Mouse (Mus musculus) limb, embryonic 12.5 days (tissue): ENCODE measurements around the gene Acot12. TPM values are rescaled to one million over a fixed set of nuclear protein-coding genes. Genes with fewer than 3 reads are reported as not detected.

Experiments used
- ATAC-seq: fragments of 200-750 bp; cut with Nextera tagmentation; 2 replicates; pipeline ENCODE4 v1.8.0; 2017; ENCODE audit warnings: low read depth, moderate TSS enrichment; ENCODE audit not compliant: insufficient number of reproducible peaks, insufficient read depth, low FRiP score, low TSS enrichment
- H3K27ac ChIP-seq: fragments of 300-500 bp; sonication (generic); 2 replicates; pipeline ENCODE4 v1.5.1; 2016; ENCODE audit warnings: mild to moderate bottlenecking, moderate library complexity
- H3K27me3 ChIP-seq: fragments of 300-500 bp; sonication (generic); 2 replicates; pipeline ENCODE4 v1.6.1; 2016; ENCODE audit warnings: mild to moderate bottlenecking, moderate library complexity
- H3K36me3 ChIP-seq: fragments of 300-500 bp; sonication (generic); 2 replicates; pipeline ENCODE4 v1.6.1; 2016; ENCODE audit warnings: mild to moderate bottlenecking, moderate library complexity
- H3K4me1 ChIP-seq: fragments of 300-500 bp; sonication (generic); replicated peaks from 2 replicates; pipeline ENCODE4 v1.6.1; 2016
- H3K4me2 ChIP-seq: fragments of 300-500 bp; sonication (generic); 2 replicates; pipeline ENCODE4 v1.6.1; 2016; ENCODE audit warnings: mild to moderate bottlenecking, moderate library complexity
- H3K4me3 ChIP-seq: fragments of 300-500 bp; sonication (generic); replicated peaks from 2 replicates; pipeline ENCODE4 v1.5.1; 2016; ENCODE audit warnings: mild to moderate bottlenecking
- H3K9ac ChIP-seq: fragments of 300-500 bp; sonication (generic); replicated peaks from 2 replicates; pipeline ENCODE4 v1.6.1; 2016; ENCODE audit warnings: mild to moderate bottlenecking, moderate library complexity
- H3K9me3 ChIP-seq: fragments of 300-500 bp; sonication (generic); 2 replicates; pipeline ENCODE4 v1.6.1; 2016; ENCODE audit warnings: mild to moderate bottlenecking, moderate library complexity
- whole genome bisulfite sequencing: fragments of 180-500 bp; shearing (Covaris S2); methylation state at CpG from one replicate; pipeline ENCODE4 v1.1.7; 2016; 5-methylcytosine and 5-hydroxymethylcytosine counted together
- polyA plus RNA-seq: library from polyadenylated mRNA; unstranded; fragments of >200 nt; fragmentation: Nextera tagmentation; extraction: Ambion mirVana; gene quantifications from 2 replicates; pipeline ENCODE4 v1.2.1, GENCODE M21; 2016

Acot12 gene
- polyA plus RNA-seq, 1 experiment from 2014 or later: not detected

DNA sequence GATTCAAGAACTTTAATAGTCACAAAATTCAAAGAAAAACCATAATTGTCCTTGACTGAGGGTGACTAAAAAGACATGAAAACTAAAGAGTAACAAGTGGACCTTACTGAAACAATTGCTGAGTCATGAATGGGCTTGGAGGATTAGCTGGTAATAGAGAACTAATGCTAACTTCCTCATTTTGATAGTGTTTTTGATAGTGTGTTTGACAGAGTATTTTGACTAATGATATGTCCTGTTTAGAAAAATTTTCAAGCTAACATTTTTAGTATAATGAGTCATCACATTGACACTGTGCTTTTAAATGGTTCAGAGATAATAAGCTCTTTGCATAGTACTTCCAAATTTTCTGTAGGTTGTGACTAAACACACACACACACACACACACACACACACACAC lies 13.4 kb upstream of the Acot12 start:
- Histone ChIP-seq H3K27ac (no peak overlapping the region), H3K9ac (no peak overlapping the region), H3K4me3 (no peak overlapping the region), H3K27me3 (no peaks in the 10 kb centered on the region), H3K4me2 (no peak overlapping the region), H3K4me1 (no peaks in the 10 kb centered on the region), H3K36me3 (no peaks in the 10 kb centered on the region), H3K9me3 (no peaks in the 10 kb centered on the region)
- ATAC-seq: no peak

DNA sequence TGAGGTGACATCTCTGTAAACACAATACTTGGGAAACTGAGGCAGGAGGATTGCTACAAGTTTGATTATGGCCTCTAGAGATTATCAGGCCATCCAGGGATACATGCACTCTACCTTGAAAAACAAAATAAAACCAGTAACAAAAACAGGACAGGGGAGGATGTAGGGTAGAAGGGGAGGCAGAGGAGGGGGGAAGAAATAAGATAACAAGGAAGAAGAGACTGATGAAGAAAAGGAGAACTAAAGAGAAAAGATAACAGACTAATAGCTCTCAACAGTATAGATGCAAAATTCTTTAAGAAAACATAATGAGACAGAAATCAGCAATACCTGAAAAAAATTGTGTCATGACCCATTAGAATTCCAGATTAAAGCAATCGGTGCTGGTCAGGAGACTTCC lies 4.1 kb upstream of the Acot12 start:
- ATAC-seq: no peak
- WGBS: 95% methylated on average over 1 of the region's 1 CpGs
- H3K27me3 ChIP-seq: peaks cover 21% of the 10 kb centered on the region
- peaks cover 7% of the 10 kb centered on the region for H3K4me1 ChIP-seq
- H3K4me3 ChIP-seq: no peak overlapping the region
- H3K9ac ChIP-seq: no peak overlapping the region
- H3K27ac ChIP-seq: no peak overlapping the region
- H3K4me2 ChIP-seq: no peak overlapping the region
- H3K36me3 ChIP-seq: no peaks in the 10 kb centered on the region
- H3K9me3 ChIP-seq: no peaks in the 10 kb centered on the region

DNA sequence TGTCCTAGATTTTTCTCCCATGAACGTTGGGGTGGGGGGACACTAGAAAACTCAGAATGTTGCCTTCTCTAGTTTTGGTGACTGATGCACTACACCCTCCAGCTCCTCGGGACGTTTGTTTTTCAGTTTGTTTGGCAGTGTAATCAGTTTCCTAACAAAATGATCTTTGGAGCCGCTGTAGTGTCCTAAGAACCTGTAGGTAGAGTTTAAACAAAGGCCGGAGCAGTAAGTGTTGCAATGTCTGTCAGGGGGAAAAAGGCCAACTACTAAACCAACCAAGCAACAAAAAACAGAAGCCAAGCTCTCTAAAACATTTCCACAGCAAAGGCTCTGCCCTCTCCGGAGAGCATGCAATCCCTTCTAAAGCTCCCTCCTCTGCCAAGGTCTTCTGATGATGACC lies 461 bp upstream of the Acot12 start:
- Histone ChIP-seq H3K4me1 (peaks cover 7% of the 10 kb centered on the region), H3K27me3 (peaks cover 21% of the 10 kb centered on the region), H3K36me3 (no peaks in the 10 kb centered on the region), H3K4me3 (peak overlapping the region; percentile 42), H3K9me3 (no peaks in the 10 kb centered on the region), H3K9ac (no peak overlapping the region; the same call in 1 of the 2 replicates), H3K27ac (no peak overlapping the region), H3K4me2 (peak overlapping the region; percentile 84)
- WGBS: 71% methylated on average over 6 of the region's 6 CpGs
- no peak for ATAC-seq

DNA sequence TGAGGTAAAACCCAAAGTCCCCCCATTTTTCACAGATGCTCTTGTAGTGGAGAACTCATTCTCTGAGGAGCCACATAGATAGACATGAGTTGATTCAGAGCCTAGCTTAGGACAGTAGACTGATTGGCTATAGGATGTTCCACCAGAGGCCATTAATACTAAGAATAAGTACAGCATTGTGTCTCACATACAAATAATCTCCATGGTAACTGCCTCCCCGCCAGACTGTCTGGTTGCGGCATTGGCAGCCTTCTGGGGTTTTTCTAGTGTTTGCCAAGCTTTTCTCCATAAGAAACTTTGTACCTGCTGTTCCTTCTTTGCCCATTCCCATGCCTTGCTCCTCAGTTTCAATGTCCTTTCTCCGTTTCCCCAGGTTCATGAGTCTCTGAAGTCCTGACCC lies 1.9 kb downstream of the Acot12 start:
- Histone ChIP-seq H3K4me3 (no peak overlapping the region), H3K27ac (no peak overlapping the region), H3K4me2 (no peak overlapping the region), H3K4me1 (peaks cover 7% of the 10 kb centered on the region), H3K36me3 (no peaks in the 10 kb centered on the region), H3K9me3 (no peaks in the 10 kb centered on the region), H3K27me3 (peaks cover 21% of the 10 kb centered on the region), H3K9ac (no peak overlapping the region)
- no peak for ATAC-seq
- 91% methylated on average over 3 of the region's 3 CpGs for WGBS

DNA sequence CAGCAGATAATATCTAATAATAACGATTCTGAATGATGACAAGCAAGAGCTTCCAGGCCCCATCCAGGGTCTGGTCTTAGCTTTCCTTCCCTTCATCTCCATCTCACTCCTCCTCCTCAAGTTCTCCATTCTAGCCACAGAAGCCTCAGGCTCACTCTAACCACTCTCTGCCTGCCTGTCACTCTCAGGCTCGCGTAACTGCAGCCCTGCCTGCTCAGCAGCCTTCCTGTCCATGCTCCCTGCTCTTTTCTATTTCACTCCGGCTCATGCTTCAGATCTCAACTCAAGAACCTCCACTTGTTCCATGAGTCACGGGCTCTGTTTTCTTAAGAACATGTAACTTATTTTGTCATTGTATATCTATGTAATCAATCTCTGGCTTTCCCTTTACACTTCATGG lies 5.2 kb downstream of the Acot12 start:
- Histone ChIP-seq H3K36me3 (no peaks in the 10 kb centered on the region), H3K4me2 (no peak overlapping the region), H3K27ac (no peak overlapping the region), H3K27me3 (peaks cover 7% of the 10 kb centered on the region), H3K9ac (no peak overlapping the region), H3K4me1 (peaks cover 4% of the 10 kb centered on the region), H3K4me3 (no peak overlapping the region), H3K9me3 (no peaks in the 10 kb centered on the region)
- no peak for ATAC-seq
- 89% methylated on average over 5 of the region's 5 CpGs for WGBS

DNA sequence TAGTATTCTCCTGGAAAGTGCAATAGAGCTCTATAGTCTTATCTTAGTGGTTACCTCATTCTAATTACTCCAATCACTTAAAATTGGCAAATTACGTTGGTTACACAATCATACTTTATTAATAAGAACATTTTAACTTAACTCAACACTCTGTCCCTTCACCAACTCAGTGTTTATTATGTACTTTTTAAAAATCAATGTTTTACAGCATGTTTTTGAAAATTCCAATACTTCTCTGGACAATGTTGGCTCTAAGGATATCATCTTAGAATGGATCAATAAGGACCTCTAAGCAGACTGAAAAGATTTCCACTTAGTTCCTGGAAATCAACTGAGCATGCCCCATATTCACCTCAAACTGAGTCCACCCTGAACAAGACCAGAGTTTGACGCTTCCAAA lies 7.1 kb downstream of the Acot12 start:
- ATAC-seq: no peak
- WGBS: 90% methylated on average over 2 of the region's 2 CpGs

DNA sequence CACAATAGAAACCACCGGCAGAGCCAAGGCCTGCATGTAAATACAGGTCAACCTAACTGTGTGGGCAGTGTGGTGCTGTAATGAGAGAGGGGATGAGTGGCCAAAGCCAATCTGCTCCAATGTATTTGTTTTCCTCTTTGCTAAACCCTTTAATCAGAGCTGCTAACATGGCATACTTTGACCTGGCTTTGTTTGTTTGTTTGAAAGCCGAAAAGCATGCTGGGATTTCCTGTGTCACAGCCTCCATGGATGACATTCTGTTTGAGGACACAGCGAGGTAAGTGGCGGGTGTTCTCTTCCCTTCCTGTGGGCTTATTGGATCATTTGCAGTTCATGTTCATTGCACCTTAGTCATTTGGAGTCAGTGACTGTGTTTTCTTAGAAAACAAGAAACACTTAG lies 8.7 kb downstream of the Acot12 start:
- H3K9me3 ChIP-seq: no peaks in the 10 kb centered on the region
- no peak overlapping the region for H3K4me3 ChIP-seq
- no peaks in the 10 kb centered on the region for H3K4me1 ChIP-seq
- 87% methylated on average over 4 of the region's 4 CpGs for WGBS
- no peak for ATAC-seq
- no peak overlapping the region for H3K4me2 ChIP-seq
- no peaks in the 10 kb centered on the region for H3K36me3 ChIP-seq
- no peak overlapping the region for H3K27ac ChIP-seq
- no peak overlapping the region for H3K9ac ChIP-seq
- no peaks in the 10 kb centered on the region for H3K27me3 ChIP-seq

More for the DNA sequence above, 7.1 kb downstream of the Acot12 start:
- Histone ChIP-seq H3K4me2 (no peak overlapping the region), H3K36me3 (no peaks in the 10 kb centered on the region), H3K4me1 (no peaks in the 10 kb centered on the region), H3K9ac (no peak overlapping the region), H3K27me3 (no peaks in the 10 kb centered on the region), H3K4me3 (no peak overlapping the region), H3K9me3 (no peaks in the 10 kb centered on the region), H3K27ac (no peak overlapping the region)

DNA sequence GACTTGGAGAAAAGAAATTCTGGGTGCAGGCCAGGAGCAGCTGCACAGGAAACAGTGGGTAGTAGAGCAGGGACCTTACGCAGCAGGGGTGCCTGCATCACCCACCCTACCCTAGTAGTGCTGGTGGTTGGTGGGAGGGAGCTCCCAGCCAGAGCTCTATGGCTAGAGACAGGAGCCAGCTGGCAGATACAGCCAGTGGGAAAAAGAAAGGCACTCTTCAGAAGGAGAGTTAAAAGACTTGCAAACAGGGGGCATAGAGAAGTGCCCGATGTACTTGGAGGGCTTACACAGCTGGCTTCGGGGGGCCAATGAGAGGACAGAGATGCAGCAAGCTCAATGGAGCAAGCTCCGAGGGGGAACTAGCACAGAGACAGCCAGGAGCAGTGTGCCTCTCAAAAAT lies 12.4 kb downstream of the Acot12 start:
- no peak overlapping the region for H3K9ac ChIP-seq
- H3K4me2 ChIP-seq: no peak overlapping the region
- no peaks in the 10 kb centered on the region for H3K27me3 ChIP-seq
- no peaks in the 10 kb centered on the region for H3K4me1 ChIP-seq
- H3K27ac ChIP-seq: 0 out of 2 replicates have a peak overlapping the region, but pooled peaks have one; percentile 7
- peak; percentile 52; the same call in 1 of the 2 replicates for ATAC-seq
- WGBS: 64% methylated on average over 4 of the region's 4 CpGs
- no peaks in the 10 kb centered on the region for H3K9me3 ChIP-seq
- no peak overlapping the region for H3K4me3 ChIP-seq
- no peaks in the 10 kb centered on the region for H3K36me3 ChIP-seq

DNA sequence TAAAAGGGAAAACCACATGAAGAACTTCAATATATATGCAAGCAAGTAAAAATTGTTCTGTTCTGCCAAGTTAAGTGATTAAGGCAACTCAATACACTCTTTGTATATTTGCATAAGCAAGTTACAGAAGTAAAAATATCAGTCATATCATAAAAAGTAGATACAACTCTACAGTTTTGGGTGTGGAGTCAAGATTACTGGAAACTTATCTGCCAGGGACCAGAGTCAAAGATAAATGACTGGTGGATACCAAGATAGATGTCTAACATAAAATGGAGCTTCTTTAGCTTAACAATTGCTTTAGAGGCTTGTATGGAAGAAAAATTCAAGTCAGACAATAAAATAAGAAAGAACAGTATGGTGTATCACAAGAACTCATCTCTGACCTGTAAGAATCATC lies 13.4 kb downstream of the Acot12 start:
- ATAC-seq: no peak
- Histone ChIP-seq H3K4me3 (no peak overlapping the region), H3K9ac (no peak overlapping the region), H3K36me3 (no peaks in the 10 kb centered on the region), H3K9me3 (no peaks in the 10 kb centered on the region), H3K27ac (no peak overlapping the region), H3K4me1 (no peaks in the 10 kb centered on the region), H3K4me2 (no peak overlapping the region), H3K27me3 (no peaks in the 10 kb centered on the region)

DNA sequence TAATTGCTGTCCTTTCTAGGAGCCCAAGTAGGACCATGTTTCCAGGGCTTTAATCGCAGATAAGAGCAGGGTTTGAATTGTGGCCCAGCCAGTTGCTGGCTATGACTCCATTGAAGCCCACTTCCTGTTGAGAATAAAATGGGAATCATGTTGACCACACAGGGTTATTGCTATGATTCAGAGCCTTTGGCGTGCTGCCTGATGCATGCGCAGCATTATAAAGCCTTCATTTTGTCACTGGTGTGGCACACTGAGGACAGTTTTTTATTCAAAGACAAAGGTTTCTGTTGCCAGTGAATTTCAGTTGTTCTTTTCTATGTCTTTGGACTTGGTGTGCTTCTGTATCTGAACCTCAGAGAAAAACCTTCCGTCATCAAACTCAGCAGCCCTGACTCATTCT lies 14.9 kb downstream of the Acot12 start:
- Histone ChIP-seq H3K4me3 (no peak overlapping the region), H3K27ac (no peak overlapping the region), H3K4me2 (no peak overlapping the region), H3K4me1 (no peaks in the 10 kb centered on the region), H3K36me3 (no peaks in the 10 kb centered on the region), H3K27me3 (no peaks in the 10 kb centered on the region), H3K9ac (no peak overlapping the region), H3K9me3 (no peaks in the 10 kb centered on the region)
- ATAC-seq: no peak
- WGBS: 92% methylated on average over 4 of the region's 4 CpGs

DNA sequence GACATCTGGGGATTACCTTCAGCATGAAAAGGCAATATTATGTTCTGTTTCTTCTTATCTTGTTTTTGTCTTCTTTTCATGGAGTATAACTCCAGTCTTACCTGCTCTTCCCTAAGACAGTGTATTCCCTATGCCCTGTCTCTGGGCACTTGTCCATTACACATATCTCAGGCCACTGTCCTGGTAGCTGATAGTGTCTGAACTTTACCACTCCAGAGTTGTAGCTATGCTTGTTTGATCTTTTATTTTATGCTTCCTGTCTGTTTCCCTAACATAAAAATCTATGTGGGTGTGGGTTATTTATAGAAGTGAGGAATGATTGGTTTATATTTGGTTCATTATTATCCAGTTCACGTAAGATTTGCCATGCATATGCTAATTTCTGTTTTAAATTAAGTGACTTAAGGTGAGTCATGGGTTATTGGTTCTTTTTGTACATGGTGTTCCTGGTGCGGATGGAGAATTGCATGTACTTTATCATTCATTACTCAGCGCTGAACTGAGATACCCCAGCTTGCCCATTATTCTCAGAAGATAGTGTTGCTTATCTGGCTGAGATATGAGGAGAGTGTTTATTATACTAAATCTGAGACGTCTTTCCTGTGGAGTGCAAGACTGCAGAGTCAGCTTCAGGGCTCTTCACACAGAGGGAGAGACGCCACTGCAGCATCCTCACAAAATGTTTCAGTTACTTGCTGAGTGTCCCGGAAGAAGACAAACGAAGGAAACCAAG lies 17.2 kb downstream of the Acot12 start:
- Histone ChIP-seq H3K9me3 (no peaks in the 10 kb centered on the region), H3K27me3 (no peaks in the 10 kb centered on the region; the same call in 1 of the 2 replicates)
- 81% methylated on average over 7 of the region's 7 CpGs for WGBS

DNA sequence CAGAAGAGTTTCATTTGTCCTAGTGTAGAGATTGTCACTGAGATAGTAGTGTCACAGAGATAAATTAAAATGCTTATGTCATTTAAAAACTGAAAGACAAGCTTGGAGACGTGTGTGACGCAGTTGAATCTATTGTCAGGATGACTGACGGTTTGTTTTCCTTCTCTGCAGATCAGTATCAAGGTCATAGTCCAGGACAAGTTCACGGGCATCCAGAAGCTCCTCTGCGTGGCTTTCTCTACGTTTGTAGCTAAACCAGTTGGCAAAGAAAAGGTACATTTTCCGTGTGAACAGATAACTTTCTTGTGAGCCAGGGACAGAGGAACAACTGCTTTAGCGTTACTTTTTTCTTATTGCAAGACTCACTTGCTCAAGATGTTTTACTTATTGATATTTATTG lies 18.5 kb downstream of the Acot12 start:
- H3K4me3 ChIP-seq: no peak overlapping the region
- no peak for ATAC-seq
- H3K27ac ChIP-seq: no peak overlapping the region
- H3K36me3 ChIP-seq: no peaks in the 10 kb centered on the region
- WGBS: 82% methylated on average over 8 of the region's 8 CpGs
- no peak overlapping the region for H3K4me2 ChIP-seq
- no peaks in the 10 kb centered on the region for H3K9me3 ChIP-seq
- no peak overlapping the region for H3K9ac ChIP-seq
- no peaks in the 10 kb centered on the region for H3K4me1 ChIP-seq
- no peaks in the 10 kb centered on the region; the same call in 1 of the 2 replicates for H3K27me3 ChIP-seq

More for the DNA sequence above, 17.2 kb downstream of the Acot12 start:
- H3K4me1 ChIP-seq: no peaks in the 10 kb centered on the region
- no peak overlapping the region for H3K4me2 ChIP-seq
- no peak overlapping the region for H3K27ac ChIP-seq
- no peak overlapping the region for H3K4me3 ChIP-seq
- H3K36me3 ChIP-seq: no peaks in the 10 kb centered on the region
- no peak for ATAC-seq
- H3K9ac ChIP-seq: no peak overlapping the region
